Mouse (Mus musculus) ovary, postnatal 14 days (tissue): Measurements from ENCODE around the gene Prdx5.

Experiments
- DNase-seq: peaks from one replicate; pipeline ENCODE4 v3.0.0; 2022; ENCODE audit warnings: low spot score

Gene Prdx5

DNA sequence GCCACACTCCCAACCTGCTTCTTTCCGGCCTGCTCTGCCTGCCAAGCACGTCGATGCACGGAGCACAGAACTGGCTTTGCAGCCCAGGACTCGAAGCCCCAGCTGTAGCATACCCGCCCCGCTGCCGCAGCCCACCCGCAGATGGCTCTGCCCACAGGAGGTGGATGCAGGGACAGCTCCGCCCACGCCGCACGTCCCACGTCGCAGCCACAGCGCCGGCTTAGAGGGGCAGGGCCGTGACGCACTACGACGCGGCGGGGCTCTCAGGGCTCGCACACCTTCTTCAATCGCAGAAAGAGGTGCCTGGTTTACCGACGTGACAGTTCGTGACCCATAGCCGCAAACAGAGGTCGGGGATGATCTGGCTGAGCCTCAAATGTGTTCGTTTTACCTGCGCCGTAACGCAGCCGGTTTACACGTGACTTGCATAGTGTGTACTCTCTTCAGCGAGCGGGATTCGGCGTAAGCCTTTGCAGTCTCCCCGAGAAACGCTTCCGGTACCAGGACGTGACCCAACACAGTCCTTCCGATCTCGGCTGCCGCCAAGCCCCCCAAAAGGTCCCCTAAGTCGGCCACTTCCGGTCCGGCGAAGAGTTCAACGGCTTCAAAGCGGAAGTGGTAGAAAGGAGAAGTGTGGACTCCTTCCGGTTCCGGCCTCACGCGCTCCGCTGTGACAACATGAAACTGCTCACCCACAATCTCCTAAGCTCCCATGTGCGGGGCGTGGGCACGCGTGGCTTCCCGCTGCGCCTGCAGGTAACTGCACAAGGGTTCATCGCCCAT, at the start of gene Prdx5, which contains the start of gene Trmt112:
Gene Prdx5, minus strand, starts transcription at position 600 of the 783 bp plus-strand sequence.
Gene Trmt112, plus strand, starts transcription at position 192 of the 783 bp plus-strand sequence.
- DNase-seq: peak; percentile 79

GRCm38 (mm10) chr19:6956461-6956860, 46.6 kb upstream of the Prdx5 start:
- no peak for DNase-seq

DNA sequence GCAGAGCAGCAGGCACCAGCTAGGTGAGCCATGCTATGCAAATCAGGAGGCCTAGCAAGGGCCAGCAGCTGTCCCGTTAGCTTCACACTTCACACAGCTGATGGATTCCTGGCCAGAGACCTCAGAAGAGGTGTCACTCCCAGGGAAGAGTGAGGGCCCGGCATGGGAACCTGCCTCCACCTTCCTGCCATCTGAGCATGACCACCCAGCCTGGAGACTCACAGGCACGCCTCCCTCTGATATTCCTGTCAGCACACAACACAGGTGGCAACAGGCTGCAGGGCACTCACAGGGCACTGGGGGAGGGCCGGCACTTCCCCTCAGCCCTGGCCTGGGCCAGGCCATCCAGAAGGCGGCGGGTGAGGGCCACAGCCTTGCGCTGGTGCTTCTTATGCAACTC, 45.5 kb upstream of the Prdx5 start:
- no peak for DNase-seq

GRCm38 (mm10) chr19:6954046-6954445, 44.1 kb upstream of the Prdx5 start:
- DNase-seq: no peak

DNA sequence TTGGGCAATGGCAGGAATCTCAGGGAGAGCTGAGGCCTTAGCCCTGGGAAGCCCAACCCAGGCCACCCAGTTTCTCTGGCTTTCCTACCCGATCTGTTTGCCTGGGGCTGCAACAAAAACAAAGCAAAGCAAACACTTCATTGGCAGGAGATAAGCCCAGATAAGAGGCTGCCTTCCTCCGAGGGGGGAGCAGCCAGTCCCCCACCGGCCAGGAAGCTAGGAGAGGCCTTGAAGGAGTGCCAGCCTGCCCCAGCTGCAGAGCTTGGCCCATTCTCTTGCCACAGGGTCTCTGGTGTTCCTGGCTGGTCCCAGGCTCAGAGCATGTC, 42.8 kb upstream of the Prdx5 start:
- DNase-seq: no peak

GRCm38 (mm10) chr19:6951994-6952711, 42.2 kb upstream of the Prdx5 start:
- DNase-seq: peak; percentile 68

- DNase-seq: peak; percentile 89
These were observed 41.6 kb upstream of the Prdx5 start for GRCm38 (mm10) chr19:6951381-6951968.

DNA sequence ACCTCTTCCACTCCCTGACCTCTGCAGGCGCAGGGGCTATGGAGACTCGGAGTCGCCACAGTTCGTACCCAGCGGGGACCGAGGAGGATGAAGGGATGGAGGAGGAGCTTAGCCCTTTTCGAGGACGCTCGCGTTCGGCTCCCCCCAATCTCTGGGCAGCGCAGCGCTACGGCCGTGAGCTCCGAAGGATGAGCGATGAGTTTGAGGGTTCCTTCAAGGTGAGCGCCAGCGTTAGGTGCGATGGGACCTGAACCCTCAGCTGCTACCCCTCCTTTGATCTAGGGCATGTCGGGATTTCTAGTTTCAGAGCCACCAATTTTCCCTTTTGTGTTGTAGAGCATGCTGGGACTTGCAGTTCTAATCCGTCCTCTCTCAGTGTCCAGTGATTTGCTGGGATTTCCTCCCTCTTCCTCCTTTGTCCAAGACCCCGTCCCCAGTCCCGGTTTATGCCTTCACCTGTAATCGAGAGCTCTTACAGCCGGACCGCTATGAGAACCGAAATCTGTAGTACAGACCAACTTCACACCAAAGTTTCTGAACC, 40.8 kb upstream of the Prdx5 start:
- no peak for DNase-seq

GRCm38 (mm10) chr19:6949951-6950350, 40.0 kb upstream of the Prdx5 start:
- DNase-seq: no peak

- DNase-seq: no peak
These were observed 39.6 kb upstream of the Prdx5 start for GRCm38 (mm10) chr19:6949532-6949931.

GRCm38 (mm10) chr19:6948186-6948585, 38.3 kb upstream of the Prdx5 start:
- DNase-seq: no peak

- DNase-seq: no peak
These were observed 37.8 kb upstream of the Prdx5 start for GRCm38 (mm10) chr19:6947742-6948141.

GRCm38 (mm10) chr19:6943709-6944108, 33.8 kb upstream of the Prdx5 start:
- no peak for DNase-seq

DNA sequence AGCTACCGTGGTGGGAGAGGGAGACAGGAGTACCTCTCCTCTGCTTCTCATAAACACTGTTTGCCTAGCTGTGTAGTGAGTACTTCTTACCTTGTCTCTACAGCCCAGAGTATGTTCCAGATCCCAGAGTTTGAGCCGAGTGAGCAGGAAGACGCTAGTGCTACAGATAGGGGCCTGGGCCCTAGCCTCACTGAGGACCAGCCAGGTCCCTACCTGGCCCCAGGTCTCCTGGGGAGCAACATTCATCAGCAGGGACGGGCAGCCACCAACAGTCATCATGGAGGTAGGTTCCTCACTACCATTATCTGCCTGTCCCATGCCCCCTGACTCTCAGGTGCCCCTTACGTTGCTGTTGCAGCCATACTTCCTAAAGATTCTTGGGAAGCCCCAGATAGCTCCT, 32.9 kb upstream of the Prdx5 start:
- DNase-seq: no peak

DNA sequence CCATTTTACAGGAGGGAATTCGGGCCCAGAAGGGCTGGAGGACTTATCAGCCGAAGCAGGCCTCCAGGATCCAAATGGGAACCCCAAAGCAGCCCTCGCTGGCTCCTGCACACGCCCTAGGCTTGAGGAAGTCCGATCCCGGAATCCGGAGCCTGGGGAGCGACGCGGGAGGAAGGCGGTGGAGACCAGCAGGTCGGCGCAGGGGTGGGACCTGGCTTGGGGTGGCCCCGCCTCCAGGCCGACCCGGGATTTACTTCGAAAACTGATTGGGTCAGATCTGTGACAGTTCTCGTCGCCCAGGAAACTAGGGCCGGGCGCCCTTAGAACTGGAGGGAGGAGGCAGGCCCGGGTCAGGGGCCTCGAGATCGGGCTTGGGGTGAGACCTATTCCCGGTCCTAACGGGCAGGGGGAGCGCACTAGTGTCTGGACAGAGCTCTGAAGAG, 32.4 kb upstream of the Prdx5 start, which contains the start of gene Gpr137:
Gene Gpr137, minus strand, starts transcription at position 232 of the 443 bp plus-strand sequence.
- peak; percentile 91 for DNase-seq

DNA sequence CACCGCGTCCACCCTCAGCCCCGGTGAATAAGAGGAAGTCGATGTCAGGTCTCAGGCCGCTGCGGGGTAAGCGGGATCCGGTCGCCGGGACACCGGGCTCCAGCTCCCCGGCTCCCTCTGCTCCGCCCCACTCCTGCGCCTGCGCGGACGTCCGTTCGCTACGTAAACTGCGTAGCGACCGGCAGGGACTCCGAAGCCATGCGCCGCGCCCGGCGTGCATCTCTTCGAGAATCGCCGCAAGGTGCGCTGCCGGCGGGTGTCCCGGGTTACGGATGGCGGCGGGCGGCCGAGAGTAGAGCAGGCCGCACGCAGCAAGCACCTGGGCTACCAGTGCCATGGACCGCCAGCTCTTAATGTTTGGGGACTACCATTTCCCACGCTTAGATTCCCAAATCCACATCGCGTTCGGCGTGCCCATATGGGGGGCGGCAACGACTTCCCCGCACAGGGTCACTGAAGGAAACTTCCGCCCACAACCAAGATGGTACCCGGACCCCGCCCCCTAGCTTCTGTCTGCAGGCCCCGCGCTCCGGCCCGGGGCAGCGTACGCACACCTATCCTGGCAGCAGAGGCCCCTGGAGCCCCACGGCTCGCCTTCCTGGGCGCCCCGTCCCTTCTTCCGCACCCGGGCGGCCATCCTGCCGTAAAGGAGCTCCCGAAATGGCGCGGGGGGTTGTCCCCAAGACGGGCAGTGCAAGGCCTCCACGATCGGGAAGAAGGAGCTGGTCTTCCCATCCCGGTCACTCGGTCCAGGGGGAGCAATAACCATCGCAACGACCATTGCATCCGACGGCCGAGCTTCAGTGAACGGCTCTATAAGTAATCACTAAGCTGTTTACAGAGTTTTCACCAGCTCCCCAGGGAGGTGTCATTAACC, 31.7 kb upstream of the Prdx5 start, which contains the start of gene Bad:
Gene Bad, plus strand, starts transcription at position 490 of the 877 bp plus-strand sequence.
- peak; percentile 95 for DNase-seq

- DNase-seq: no peak
These were observed 30.8 kb upstream of the Prdx5 start for GRCm38 (mm10) chr19:6940396-6941351.

GRCm38 (mm10) chr19:6939106-6940002, 29.4 kb upstream of the Prdx5 start:
- DNase-seq: no peak
